ENCODE assay signal across 11 mouse cellular contexts in the genomic region with DNA sequence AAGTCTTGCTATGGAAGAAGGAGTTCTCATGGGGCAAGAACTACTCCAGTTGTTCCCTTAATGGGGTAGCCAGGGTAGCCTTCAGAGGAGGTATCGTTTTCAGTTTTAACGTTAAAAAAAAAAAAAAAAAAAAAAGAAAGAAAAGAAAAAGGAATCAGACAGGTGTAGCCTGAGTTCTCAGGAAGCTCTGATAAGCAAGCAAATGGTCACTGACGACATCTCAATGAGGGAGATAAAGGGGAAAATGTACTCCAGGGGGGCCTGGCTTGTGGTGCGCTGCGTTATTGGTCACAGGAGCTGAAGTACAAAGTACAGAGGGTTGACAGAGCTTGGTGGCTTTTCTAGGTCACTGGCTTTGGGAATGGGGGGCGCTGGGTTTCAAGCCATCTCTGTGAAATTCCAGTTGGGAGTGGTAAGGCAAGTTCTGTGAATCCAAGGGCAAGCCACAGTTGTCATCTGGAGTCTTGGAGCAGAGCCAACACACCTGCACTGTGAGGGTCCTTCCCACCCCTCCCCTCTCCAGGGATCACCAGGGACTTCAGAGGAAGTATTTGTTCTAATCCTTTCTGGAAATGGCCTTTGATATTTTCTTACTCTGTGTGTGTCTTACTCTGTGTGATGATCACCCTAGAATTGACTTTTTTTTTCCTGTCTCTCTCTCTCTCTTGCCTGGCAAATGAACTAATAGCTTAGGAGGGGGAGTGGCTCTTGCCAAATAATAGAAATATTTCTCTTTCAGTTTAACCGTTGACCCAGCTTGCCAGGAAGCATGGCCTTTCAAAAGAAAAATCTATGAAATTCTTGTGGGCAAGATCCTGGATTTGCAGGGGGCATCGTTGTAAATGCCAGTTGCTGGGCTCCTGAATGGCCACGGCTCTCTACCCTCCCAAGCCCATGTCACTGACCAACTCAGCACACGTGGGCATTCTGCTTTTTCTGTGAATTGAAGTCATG.
A peak's percentile ranks its signal among the peaks of the same experiment; 100 is the strongest.
DNase-seq lines count a peak whose midpoint lies in the region; ATAC-seq and TF ChIP-seq lines count a peak whose summit lies in the region.
"Had no signal": no experiment of that assay in that cellular context is flagged by ENCODE, and none has a peak within 500 bp of the region (broad histone marks: within the 10 kb centered on the region; RNA-seq: fewer than 3 reads in every experiment).

No protein-coding gene starts in this region.

- no peak for ATAC-seq in forebrain, embryonic 12.5 days (ENCODE audit: low FRiP score)
- no peak for ATAC-seq in forebrain, embryonic 11.5 days (replicated peaks; ENCODE audit: low FRiP score)
- ATAC-seq in liver, embryonic 15.5 days (ENCODE audit: insufficient read depth): no peak
- no peak for ATAC-seq in liver, embryonic 11.5 days (replicated peaks; ENCODE audit: low FRiP score)
- no peak for ATAC-seq in hindbrain, postnatal 0 days

- H3K4me2 ChIP-seq in forebrain, embryonic 12.5 days: no peak overlapping the region
- H3K4me2 ChIP-seq in forebrain, embryonic 11.5 days (ENCODE audit: low read depth, low read length, severe bottlenecking): no peak overlapping the region
- H3K4me2 ChIP-seq in liver, embryonic 15.5 days: no peak overlapping the region
- H3K4me2 ChIP-seq in liver, embryonic 11.5 days: no peak overlapping the region
- H3K4me2 ChIP-seq in hindbrain, postnatal 0 days (ENCODE audit: low read depth, low read length): no peak overlapping the region
- peak overlapping the region; percentile 70 for H3K4me2 ChIP-seq in myocyte (ENCODE audit: low read depth)
- H3K4me2 ChIP-seq: forebrain, embryonic 13.5 days had no signal

- no peaks in the 10 kb centered on the region for H3K27me3 ChIP-seq in forebrain, embryonic 12.5 days
- no peaks in the 10 kb centered on the region for H3K27me3 ChIP-seq in forebrain, embryonic 11.5 days (ENCODE audit: control insufficient read depth, insufficient read depth, low read length)
- H3K27me3 ChIP-seq in liver, embryonic 15.5 days: 0 out of 2 replicates have a peak, but pooled peaks cover 2% of the 10 kb centered on the region
- no peaks in the 10 kb centered on the region for H3K27me3 ChIP-seq in liver, embryonic 11.5 days (replicated peaks; ENCODE audit: control insufficient read depth, insufficient read depth, low read length)
- H3K27me3 ChIP-seq in hindbrain, postnatal 0 days (ENCODE audit: insufficient read depth, low read length): no peaks in the 10 kb centered on the region
- H3K27me3 ChIP-seq in myocyte (ENCODE audit: control insufficient read depth, insufficient read depth, insufficient read length): no peaks in the 10 kb centered on the region
- H3K27me3 ChIP-seq in cerebellum, adult 2 months (ENCODE audit: control insufficient read depth, insufficient read depth, low read length): no peaks in the 10 kb centered on the region
- H3K27me3 ChIP-seq: forebrain, embryonic 13.5 days had no signal

- H3K4me3 ChIP-seq in forebrain, embryonic 12.5 days (replicated peaks): no peak overlapping the region
- H3K4me3 ChIP-seq in forebrain, embryonic 11.5 days (ENCODE audit: low read depth, low read length): no peak overlapping the region
- no peak overlapping the region for H3K4me3 ChIP-seq in liver, embryonic 15.5 days (replicated peaks)
- no peak overlapping the region for H3K4me3 ChIP-seq in liver, embryonic 11.5 days (ENCODE audit: low read depth, low read length)
- no peak overlapping the region for H3K4me3 ChIP-seq in hindbrain, postnatal 0 days (ENCODE audit: low read length)
- H3K4me3 ChIP-seq in myocyte: no peak overlapping the region
- H3K4me3 ChIP-seq in cerebellum, adult 2 months (replicated peaks; ENCODE audit: insufficient read depth, low read depth, low read length): no peak overlapping the region
- H3K4me3 ChIP-seq: forebrain, embryonic 13.5 days had no signal

- H3K36me3 ChIP-seq in forebrain, embryonic 12.5 days (replicated peaks): no peaks in the 10 kb centered on the region
- no peaks in the 10 kb centered on the region for H3K36me3 ChIP-seq in forebrain, embryonic 11.5 days (ENCODE audit: control insufficient read depth, insufficient read depth, low read length)
- H3K36me3 ChIP-seq in liver, embryonic 15.5 days (replicated peaks): no peaks in the 10 kb centered on the region
- no peaks in the 10 kb centered on the region for H3K36me3 ChIP-seq in liver, embryonic 11.5 days (ENCODE audit: control insufficient read depth, insufficient read depth, low read length)
- no peaks in the 10 kb centered on the region for H3K36me3 ChIP-seq in hindbrain, postnatal 0 days (ENCODE audit: insufficient read depth, low read length)
- H3K36me3 ChIP-seq in myocyte (ENCODE audit: control insufficient read depth, insufficient read depth): no peaks in the 10 kb centered on the region

- H3K9ac ChIP-seq in forebrain, embryonic 12.5 days: no peak overlapping the region
- no peak overlapping the region for H3K9ac ChIP-seq in forebrain, embryonic 11.5 days (ENCODE audit: low read length)
- no peak overlapping the region for H3K9ac ChIP-seq in liver, embryonic 15.5 days
- no peak overlapping the region for H3K9ac ChIP-seq in liver, embryonic 11.5 days (ENCODE audit: low read depth, low read length)
- no peak overlapping the region for H3K9ac ChIP-seq in hindbrain, postnatal 0 days (replicated peaks; ENCODE audit: low read length)
- H3K9ac ChIP-seq: forebrain, embryonic 13.5 days had no signal

- H3K27ac ChIP-seq in forebrain, embryonic 12.5 days: peak overlapping the region; percentile 50; the same call in 1 of the 2 replicates
- no peak overlapping the region for H3K27ac ChIP-seq in forebrain, embryonic 11.5 days (ENCODE audit: low read depth, low read length)
- H3K27ac ChIP-seq in liver, embryonic 15.5 days (replicated peaks): peak overlapping the region; percentile 45; the same call in 1 of the 2 replicates
- no peak overlapping the region for H3K27ac ChIP-seq in liver, embryonic 11.5 days (ENCODE audit: low read depth, low read length)
- H3K27ac ChIP-seq in hindbrain, postnatal 0 days: peak overlapping the region; percentile 51; the same call in 1 of the 2 replicates
- H3K27ac ChIP-seq in cerebellum, adult 2 months (ENCODE audit: insufficient read depth, low read length): no peak overlapping the region
- H3K27ac ChIP-seq: forebrain, embryonic 13.5 days had no signal

- peaks cover 16% of the 10 kb centered on the region for H3K4me1 ChIP-seq in forebrain, embryonic 12.5 days
- no peaks in the 10 kb centered on the region for H3K4me1 ChIP-seq in forebrain, embryonic 11.5 days (replicated peaks; ENCODE audit: control insufficient read depth, insufficient read depth, low read length)
- H3K4me1 ChIP-seq in liver, embryonic 15.5 days (replicated peaks): peaks cover 49% of the 10 kb centered on the region
- H3K4me1 ChIP-seq in liver, embryonic 11.5 days (replicated peaks; ENCODE audit: control insufficient read depth, insufficient read depth, low read length): peaks cover 37% of the 10 kb centered on the region
- H3K4me1 ChIP-seq in hindbrain, postnatal 0 days (ENCODE audit: insufficient read depth, low read length): peaks cover 10% of the 10 kb centered on the region
- H3K4me1 ChIP-seq in cerebellum, adult 2 months (ENCODE audit: control insufficient read depth, insufficient read depth, low read length): 0 out of 2 replicates have a peak, but pooled peaks cover 2% of the 10 kb centered on the region

- no peak overlapping the region for H3ac ChIP-seq in myocyte (ENCODE audit: control insufficient read depth, insufficient read length)

- no peak for TF ChIP-seq CTCF in hindbrain, postnatal 0 days (IDR thresholded peaks at IDR 0.05; ENCODE audit: low read depth)
- no peak for TF ChIP-seq CTCF in cerebellum, adult 2 months (IDR thresholded peaks at IDR 0.05; ENCODE audit: borderline replicate concordance, insufficient read depth, low read depth, low read length)

- no peaks in the 10 kb centered on the region for H3K9me3 ChIP-seq in forebrain, embryonic 12.5 days
- no peaks in the 10 kb centered on the region for H3K9me3 ChIP-seq in forebrain, embryonic 11.5 days (ENCODE audit: control insufficient read depth, low read length)
- no peaks in the 10 kb centered on the region for H3K9me3 ChIP-seq in liver, embryonic 15.5 days (replicated peaks)
- no peaks in the 10 kb centered on the region for H3K9me3 ChIP-seq in liver, embryonic 11.5 days (ENCODE audit: control insufficient read depth, low read length)
- H3K9me3 ChIP-seq in hindbrain, postnatal 0 days (ENCODE audit: low read length): no peaks in the 10 kb centered on the region
- H3K9me3 ChIP-seq: forebrain, embryonic 13.5 days had no signal

- TF ChIP-seq POLR2A in myocyte (IDR thresholded peaks at IDR 0.05; ENCODE audit: insufficient read length, low read depth): no peak
- no peak for TF ChIP-seq POLR2A in cerebellum, adult 2 months (IDR thresholded peaks at IDR 0.05; ENCODE audit: borderline replicate concordance, insufficient read depth, low read length)

- DNase-seq in forebrain, embryonic 11.5 days (ENCODE audit: low spot score): no peak
- DNase-seq in liver, embryonic 11.5 days (ENCODE audit: low spot score): no peak
- DNase-seq in hindbrain, postnatal 0 days (ENCODE audit: low spot score): no peak
- DNase-seq in cerebellum, adult 2 months: no peak
- DNase-seq in thymus, postnatal 10 days (ENCODE audit: low spot score in 2 of 2): no peak
- DNase-seq: B cell, adult 2 months; cerebellum, adult 11-12 months had no signal

- H3K79me2 ChIP-seq in myocyte (ENCODE audit: control insufficient read depth, insufficient read depth): no peaks in the 10 kb centered on the region

- WGBS in forebrain, embryonic 12.5 days: 76% methylated on average over 10 of the region's 10 CpGs
- WGBS in forebrain, embryonic 11.5 days: 77% methylated on average over 10 of the region's 10 CpGs
- WGBS in liver, embryonic 15.5 days (ENCODE audit: insufficient replicate concordance): 45% methylated on average over 10 of the region's 10 CpGs
- 58% methylated on average over 10 of the region's 10 CpGs for WGBS in liver, embryonic 11.5 days
- WGBS in hindbrain, postnatal 0 days: 58% methylated on average over 10 of the region's 10 CpGs
- 56% methylated on average over 10 of the region's 10 CpGs for whole genome bisulfite sequencing in cerebellum, adult 2 months

TF ChIP-seq in myocyte, 11 proteins besides CTCF, POLR2A, EP300 and RAD21:
- TF ChIP-seq TCF3 (IDR thresholded peaks at IDR 0.05; ENCODE audit: insufficient read length, low read depth) (no peak), MYOG (IDR thresholded peaks at IDR 0.05; ENCODE audit: control insufficient read depth in 1 of 3, insufficient read depth in 1 of 3, insufficient read length in 2 of 3, low read depth in 2 of 3) (peak in 1 of 3 experiments; percentile 5)

Comparison
In these comparisons a context has a peak if more than half of its experiments do, and no peak if none do; other contexts are left out.
1. H3K27ac ChIP-seq: peak in forebrain, embryonic 12.5 days (single experiment), liver, embryonic 15.5 days (single experiment) and hindbrain, postnatal 0 days (single experiment); none in forebrain, embryonic 11.5 days (single experiment), liver, embryonic 11.5 days (single experiment) and cerebellum, adult 2 months (single experiment).